Mouse (Mus musculus) thymus, adult 2 months (tissue): ENCODE results near the gene Naalad2. TPM values are rescaled to one million over a fixed set of nuclear protein-coding genes. Genes with fewer than 3 reads are reported as not detected.
"Not testable (repeated sequence)": the region's sequence is repeated elsewhere in the genome, so short reads cannot be mapped to it uniquely, and the experiment has no call there.

Experiments used
- DNase-seq: peaks from one replicate; pipeline ENCODE4 v3.0.0; 2021
- H3K27ac ChIP-seq: fragments of 200-500 bp; 2 replicates; pipeline ENCODE4 v1.5.1; 2012; ENCODE audit warnings: low read length, control low read depth; ENCODE audit not compliant: control insufficient read depth, insufficient read depth
- H3K27me3 ChIP-seq: fragments of 200-500 bp; 2 replicates; pipeline ENCODE4 v1.6.1; 2012; ENCODE audit warnings: mild to moderate bottlenecking, low read length, moderate library complexity, mixed read lengths; ENCODE audit not compliant: control insufficient read depth, insufficient read depth
- H3K36me3 ChIP-seq: fragments of 200-500 bp; 2 replicates; pipeline ENCODE4 v1.6.1; 2012; ENCODE audit warnings: mild to moderate bottlenecking, low read length, moderate library complexity; ENCODE audit not compliant: control insufficient read depth, insufficient read depth
- H3K4me1 ChIP-seq: fragments of 200-500 bp; replicated peaks from 2 replicates; pipeline ENCODE4 v1.6.1; 2012; ENCODE audit warnings: low read length; ENCODE audit not compliant: control insufficient read depth, insufficient read depth
- H3K4me3 ChIP-seq: fragments of 200-500 bp; 2 replicates; pipeline ENCODE4 v1.5.1; 2012; ENCODE audit warnings: mild to moderate bottlenecking, low read length, control low read depth, moderate library complexity; ENCODE audit not compliant: control insufficient read depth, insufficient read depth
- CTCF ChIP-seq: fragments of 200-500 bp; IDR thresholded peaks from 2 replicates; pipeline ENCODE4 v1.5.1; 2012; ENCODE audit warnings: mild to moderate bottlenecking, control low read depth, low read length, moderate library complexity, borderline replicate concordance; ENCODE audit not compliant: control insufficient read depth, poor library complexity, insufficient read depth; ENCODE audit errors: extremely low read depth
- POLR2A ChIP-seq: fragments of 200-500 bp; IDR thresholded peaks from 2 replicates; pipeline ENCODE4 v1.6.1; 2012; ENCODE audit warnings: mild to moderate bottlenecking, low read length, control low read depth, moderate library complexity; ENCODE audit not compliant: control insufficient read depth, poor library complexity, insufficient read depth; ENCODE audit errors: extremely low read depth
- WGBS: fragments of 180-500 bp; shearing (Covaris S2); methylation state at CpG from one replicate; pipeline ENCODE4 v1.1.7; 2018; 5-methylcytosine and 5-hydroxymethylcytosine counted together
- polyA plus RNA-seq: library from polyadenylated mRNA; depleted of rRNA; stranded (reverse); fragments of >200 nt; gene quantifications from 2 replicates; pipeline ENCODE4 v1.2.3, GENCODE M21; 2012; rRNA removed

Gene Naalad2
- polyA plus RNA-seq = 0.32 and 0.43 TPM in 2 replicates

GRCm38 (mm10) chr9:18402895-18403294 is at the start of gene Naalad2:
Gene Naalad2, minus strand, starts transcription at chr9:18402995.
- DNase-seq, H3K4me1 ChIP-seq: not testable (repeated sequence)

GRCm38 (mm10) chr9:18431687-18432086 is 28.9 kb upstream of the Naalad2 start:
- WGBS = 81% methylated on average over 10 of the region's 10 CpGs
- Histone ChIP-seq H3K4me3 (no peak overlapping the region), H3K36me3 (no peaks in the 10 kb centered on the region), H3K27me3 (no peaks in the 10 kb centered on the region), H3K27ac (no peak overlapping the region), H3K4me1 (no peaks in the 10 kb centered on the region)
- TF ChIP-seq POLR2A (no peak), CTCF (no peak)
- DNase-seq = no peak

More at GRCm38 (mm10) chr9:18402895-18403294, at the start of gene Naalad2:
- H3K27me3 ChIP-seq, H3K36me3 ChIP-seq, H3K27ac ChIP-seq, H3K4me3 ChIP-seq: not testable (repeated sequence)
- WGBS = 71% methylated on average over 2 of the region's 2 CpGs

DNA sequence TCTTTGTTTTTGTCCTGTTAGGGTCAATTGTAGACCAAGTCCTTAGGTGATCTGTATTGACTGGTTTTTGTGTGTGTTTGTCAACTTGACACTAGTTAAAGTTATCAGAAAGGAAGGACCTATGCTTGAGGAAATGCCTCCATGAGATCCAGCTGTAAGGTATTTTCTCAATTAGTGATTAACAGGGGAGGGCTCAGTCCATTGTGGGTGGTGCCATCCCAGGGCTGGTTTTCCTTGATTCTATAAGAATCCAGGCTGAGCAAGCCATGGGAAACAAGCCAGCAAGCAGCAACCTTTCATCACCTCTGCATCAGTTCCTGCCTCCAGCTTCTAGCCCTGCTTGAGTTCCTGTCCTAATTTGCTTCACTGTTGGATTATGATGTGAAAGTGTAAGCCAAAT is 27.6 kb upstream of the Naalad2 start, which contains the start of gene Mbd3l2:
Mbd3l2 (plus strand) TSS at position 301 of the 400 bp plus-strand sequence.
- no peaks in the 10 kb centered on the region for H3K4me1 ChIP-seq
- TF ChIP-seq CTCF (no peak), POLR2A (no peak)
- no peaks in the 10 kb centered on the region for H3K36me3 ChIP-seq
- H3K27ac ChIP-seq = no peak within 1 kb of the TSS
- H3K4me3 ChIP-seq = no peak within 1 kb of the TSS
- no peaks in the 10 kb centered on the region for H3K27me3 ChIP-seq
- DNase-seq = no peak

DNA sequence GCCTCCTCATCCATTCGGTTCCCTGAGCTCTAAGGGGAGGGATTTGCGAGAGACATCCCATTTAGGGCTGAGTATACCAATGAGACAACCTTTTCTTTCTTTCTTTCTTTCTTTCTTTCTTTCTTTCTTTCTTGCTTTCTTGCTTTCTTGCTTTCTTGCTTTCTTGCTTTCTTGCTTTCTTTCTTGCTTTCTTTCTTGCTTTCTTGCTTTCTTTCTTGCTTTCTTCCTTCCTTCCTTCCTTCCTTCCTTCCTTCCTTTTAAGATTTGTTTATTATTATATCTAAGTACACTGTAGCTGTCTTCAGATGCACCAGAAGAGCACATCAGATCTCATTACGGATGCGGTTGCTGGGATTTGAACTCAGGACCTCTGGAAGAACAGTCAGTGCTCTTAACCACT is 9.6 kb upstream of the Naalad2 start:
- H3K27ac ChIP-seq, H3K4me3 ChIP-seq, H3K36me3 ChIP-seq, H3K4me1 ChIP-seq, DNase-seq, H3K27me3 ChIP-seq: not testable (repeated sequence)
- 84% methylated on average over 4 of the region's 4 CpGs for WGBS

DNA sequence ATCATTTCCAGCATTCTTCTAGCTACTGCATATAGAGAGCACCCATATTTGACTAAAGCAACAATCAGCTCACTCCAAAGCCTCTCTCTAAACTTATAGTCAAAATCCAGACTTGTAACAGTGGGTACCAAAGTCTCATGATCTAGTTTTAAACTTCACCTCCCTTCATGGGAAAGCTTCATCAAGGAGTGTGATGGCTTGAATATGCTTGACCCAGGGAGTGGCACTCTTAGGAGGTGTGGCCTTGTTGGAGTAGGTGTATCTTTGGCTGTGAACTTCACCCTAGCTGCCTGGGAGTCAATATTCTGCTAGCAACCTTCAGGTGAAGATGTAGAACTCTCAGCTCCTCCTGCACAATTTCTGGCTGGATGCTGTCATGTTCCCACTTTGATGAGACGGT is 1.3 kb upstream of the Naalad2 start, which contains the start of gene Ubtfl1:
Ubtfl1 (plus strand) TSS at position 301 of the 400 bp plus-strand sequence.
- no peak within 1 kb of the TSS for H3K27ac ChIP-seq
- H3K4me3 ChIP-seq = no peak within 1 kb of the TSS
- H3K4me1 ChIP-seq = no peaks in the 10 kb centered on the region
- no peak for TF ChIP-seq POLR2A
- no peaks in the 10 kb centered on the region for H3K27me3 ChIP-seq
- WGBS = 56% methylated on average over 1 of the region's 1 CpGs
- H3K36me3 ChIP-seq = no peaks in the 10 kb centered on the region
- DNase-seq = no peak

DNA sequence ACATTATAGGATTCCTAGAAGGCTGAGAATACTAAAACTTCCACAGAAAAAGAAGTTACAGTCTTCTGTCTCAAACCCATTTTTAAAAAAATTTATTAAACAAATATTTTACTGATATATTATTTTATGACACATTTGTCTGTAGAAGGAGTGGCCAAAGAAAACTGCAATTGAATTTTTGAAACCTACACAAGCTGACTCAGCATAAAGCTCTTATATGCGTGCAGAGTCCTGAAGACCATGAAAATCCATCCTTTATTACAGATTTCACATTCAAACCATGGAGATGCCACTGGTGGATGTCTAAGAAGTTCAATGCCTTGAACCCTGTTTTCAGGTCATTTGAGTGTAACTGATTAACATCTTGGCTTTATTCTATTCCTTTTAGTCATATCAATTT is 3.2 kb downstream of the Naalad2 start:
- Histone ChIP-seq H3K4me3 (no peak overlapping the region), H3K27ac (no peak overlapping the region), H3K4me1 (no peaks in the 10 kb centered on the region), H3K36me3 (no peaks in the 10 kb centered on the region), H3K27me3 (no peaks in the 10 kb centered on the region)
- WGBS = 79% methylated on average over 1 of the region's 1 CpGs
- DNase-seq = no peak
- TF ChIP-seq POLR2A (no peak), CTCF (no peak)

DNA sequence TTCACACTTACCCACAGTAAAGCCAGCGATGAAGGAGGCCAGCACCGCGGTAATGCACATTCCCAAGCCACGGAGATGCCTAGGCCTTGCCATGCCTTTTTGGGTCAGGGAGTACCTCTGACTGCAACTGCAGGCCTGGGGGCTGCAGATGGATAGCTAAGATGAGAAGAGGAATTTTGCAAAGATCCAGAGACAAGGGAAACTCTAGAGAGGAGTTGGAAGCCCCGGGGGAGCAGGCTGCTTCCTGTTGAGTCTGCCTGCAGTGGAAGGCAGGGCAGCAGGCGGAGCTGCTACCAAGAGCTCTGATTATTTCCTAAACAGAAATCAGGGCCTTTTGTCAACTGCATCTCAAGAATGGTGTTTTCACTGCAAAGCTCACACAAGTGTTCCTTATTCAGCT is 17.0 kb downstream of the Naalad2 start:
- 38% methylated on average over 6 of the region's 6 CpGs for WGBS
- no peak overlapping the region for H3K4me3 ChIP-seq
- no peaks in the 10 kb centered on the region for H3K4me1 ChIP-seq
- H3K27ac ChIP-seq = no peak overlapping the region
- DNase-seq = no peak
- no peaks in the 10 kb centered on the region for H3K36me3 ChIP-seq
- TF ChIP-seq POLR2A (no peak), CTCF (no peak)
- no peaks in the 10 kb centered on the region for H3K27me3 ChIP-seq

DNA sequence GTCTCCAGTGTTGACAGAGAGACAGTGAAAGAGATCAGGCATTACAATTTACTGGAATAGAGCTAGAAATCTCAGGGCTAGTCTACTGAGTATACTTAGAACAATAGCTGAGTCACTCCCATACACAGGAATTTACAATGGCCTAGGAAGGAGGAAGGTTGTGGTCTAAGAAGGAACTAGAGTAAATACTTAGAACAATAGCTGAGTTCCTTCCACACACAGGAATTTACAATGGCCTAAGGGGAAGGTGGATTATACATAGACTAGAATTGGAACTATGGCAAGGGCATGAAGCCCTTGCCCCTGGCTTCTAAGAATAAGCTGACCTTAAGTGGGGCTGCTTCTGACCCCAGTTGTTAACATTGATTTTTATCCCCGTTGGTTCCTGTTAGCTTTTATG is 29.8 kb downstream of the Naalad2 start:
- not testable (repeated sequence) for H3K27me3 ChIP-seq, H3K4me3 ChIP-seq, H3K4me1 ChIP-seq, H3K27ac ChIP-seq, DNase-seq, H3K36me3 ChIP-seq
- WGBS = 75% methylated on average over 1 of the region's 1 CpGs
